Mouse (Mus musculus) small intestine, adult 2 months (tissue): ENCODE data around the gene Cdh23. TPM values are rescaled to one million over a fixed set of nuclear protein-coding genes. Genes with fewer than 3 reads are reported as not detected.

ENCODE experiments used
- H3K27ac ChIP-seq: fragments of 200-500 bp; 2 replicates; pipeline ENCODE4 v1.5.1; 2012; ENCODE audit warnings: low read depth, low read length, control low read depth, inconsistent platforms; ENCODE audit not compliant: insufficient read depth
- H3K27me3 ChIP-seq: fragments of 200-500 bp; 2 replicates; pipeline ENCODE4 v1.6.1; 2012; ENCODE audit warnings: mild to moderate bottlenecking, moderate library complexity, low read length, inconsistent platforms; ENCODE audit not compliant: control insufficient read depth, insufficient read depth
- H3K36me3 ChIP-seq: fragments of 200-500 bp; 2 replicates; pipeline ENCODE4 v1.6.1; 2012; ENCODE audit warnings: mild to moderate bottlenecking, low read length, control low read depth, inconsistent platforms; ENCODE audit not compliant: control insufficient read depth, insufficient read depth
- H3K4me1 ChIP-seq: fragments of 200-500 bp; 2 replicates; pipeline ENCODE4 v1.6.1; 2012; ENCODE audit warnings: low read length, inconsistent platforms, mixed read lengths; ENCODE audit not compliant: control insufficient read depth, insufficient read depth, insufficient read length
- H3K4me3 ChIP-seq: fragments of 200-500 bp; 2 replicates; pipeline ENCODE4 v1.5.1; 2012; ENCODE audit warnings: low read depth, mild to moderate bottlenecking, control low read depth, inconsistent platforms, low read length, moderate library complexity
- CTCF ChIP-seq: fragments of 200-500 bp; IDR thresholded peaks from 2 replicates; pipeline ENCODE4 v1.5.1; 2012; ENCODE audit warnings: low read depth, mild to moderate bottlenecking, control low read depth, inconsistent platforms, low read length, moderate library complexity, mixed read lengths; ENCODE audit not compliant: insufficient replicate concordance, insufficient read length; ENCODE audit errors: extremely low read depth
- POLR2A ChIP-seq: fragments of 200-500 bp; IDR thresholded peaks from 2 replicates; pipeline ENCODE4 v1.6.1; 2012; ENCODE audit warnings: low read depth, mild to moderate bottlenecking, control low read depth, inconsistent platforms, low read length, moderate library complexity
- WGBS: fragments of 180-500 bp; shearing (Covaris S2); methylation state at CpG from one replicate; pipeline ENCODE4 v1.1.7; 2018; 5-methylcytosine and 5-hydroxymethylcytosine counted together
- polyA plus RNA-seq: library from polyadenylated mRNA; depleted of rRNA; stranded (reverse); fragments of >200 nt; gene quantifications from 2 replicates; pipeline ENCODE4 v1.2.3, GENCODE M21; 2012

Gene Cdh23
- polyA plus RNA-seq, 1 experiment = 0.35 TPM

DNA sequence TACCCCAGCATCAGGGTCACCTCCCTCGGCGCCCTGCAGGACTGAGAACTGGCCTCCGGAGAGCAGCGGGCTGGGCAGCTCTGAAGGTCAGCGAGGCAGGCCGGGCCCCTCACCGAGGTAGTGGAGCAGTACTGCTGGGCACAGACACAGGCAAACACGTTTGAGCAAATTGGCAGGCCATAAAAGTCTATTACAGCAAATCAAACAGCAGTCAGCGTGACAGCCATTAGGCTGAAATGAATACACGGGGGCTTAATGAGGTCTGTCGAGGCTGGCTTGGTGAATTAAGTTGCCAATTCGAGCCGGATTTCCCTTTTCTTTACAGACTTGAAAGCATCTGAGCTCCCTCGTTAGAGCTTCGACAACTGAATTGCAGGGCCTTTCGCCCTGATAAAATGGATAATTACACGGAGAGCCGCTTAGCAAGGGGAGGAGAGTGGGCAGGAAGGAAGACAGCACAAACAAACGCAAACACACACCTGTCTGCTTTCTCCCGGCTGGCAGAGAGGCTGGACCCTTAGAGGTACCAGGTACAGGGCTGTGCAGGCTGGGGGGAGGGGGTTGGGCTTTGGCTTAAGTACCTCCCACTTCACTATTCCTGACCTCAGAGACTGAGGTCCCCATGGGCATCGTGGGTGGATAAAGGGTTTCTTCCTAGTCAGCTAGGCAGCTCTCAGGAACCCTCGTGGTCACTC, 103.3 kb downstream of the Cdh23 start:
- Histone ChIP-seq H3K4me1 (no peaks in the 10 kb centered on the region), H3K27ac (no peak overlapping the region), H3K27me3 (no peaks in the 10 kb centered on the region), H3K36me3 (no peaks in the 10 kb centered on the region), H3K4me3 (no peak overlapping the region)
- no peak for TF ChIP-seq POLR2A
- TF ChIP-seq CTCF = no peak
- WGBS = 16% methylated on average over 22 of the region's 22 CpGs

- Histone ChIP-seq H3K27ac (no peak overlapping the region), H3K36me3 (no peaks in the 10 kb centered on the region), H3K27me3 (no peaks in the 10 kb centered on the region), H3K4me1 (no peaks in the 10 kb centered on the region), H3K4me3 (no peak overlapping the region)
- 77% methylated on average over 1 of the region's 1 CpGs for WGBS
- no peak for TF ChIP-seq POLR2A
Observed at GRCm38 (mm10) chr10:60591281-60591680, 105.0 kb downstream of the Cdh23 start.

- TF ChIP-seq CTCF (no peak), POLR2A (no peak)
- WGBS = 33% methylated on average over 7 of the region's 7 CpGs
Observed at GRCm38 (mm10) chr10:60590241-60590640, 106.0 kb downstream of the Cdh23 start.

DNA sequence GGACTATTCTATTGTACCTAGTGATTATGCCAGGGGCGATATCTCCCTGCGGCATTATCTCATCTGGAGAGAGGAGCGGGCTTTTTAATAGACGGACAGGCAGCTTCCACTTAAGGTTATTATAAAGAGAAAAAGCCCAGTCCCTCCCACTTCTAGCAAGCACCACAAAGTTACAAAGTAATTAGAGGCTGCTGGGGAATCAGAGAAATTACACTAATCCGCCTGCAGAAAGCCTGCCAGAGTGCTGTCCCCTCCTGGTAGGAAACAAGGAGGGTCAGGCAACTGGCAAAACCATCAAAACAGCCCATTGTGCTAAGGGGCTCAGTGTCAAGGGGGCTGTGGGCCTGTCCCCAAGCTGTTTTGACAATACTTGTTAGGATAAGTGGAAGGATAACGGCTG, 110.6 kb downstream of the Cdh23 start:
- Histone ChIP-seq H3K36me3 (no peaks in the 10 kb centered on the region), H3K4me3 (no peak overlapping the region), H3K4me1 (no peaks in the 10 kb centered on the region), H3K27me3 (no peaks in the 10 kb centered on the region), H3K27ac (no peak overlapping the region)
- WGBS = 65% methylated on average over 6 of the region's 6 CpGs
- TF ChIP-seq CTCF (no peak), POLR2A (no peak)

More at GRCm38 (mm10) chr10:60590241-60590640, 106.0 kb downstream of the Cdh23 start:
- Histone ChIP-seq H3K4me1 (no peaks in the 10 kb centered on the region), H3K27ac (no peak overlapping the region), H3K27me3 (no peaks in the 10 kb centered on the region), H3K4me3 (no peak overlapping the region), H3K36me3 (no peaks in the 10 kb centered on the region)

- H3K27me3 ChIP-seq = no peaks in the 10 kb centered on the region
- H3K4me3 ChIP-seq = no peak overlapping the region
- H3K36me3 ChIP-seq = no peaks in the 10 kb centered on the region
- no peaks in the 10 kb centered on the region for H3K4me1 ChIP-seq
- H3K27ac ChIP-seq = no peak overlapping the region
- 77% methylated on average over 15 of the region's 15 CpGs for WGBS
- TF ChIP-seq CTCF (no peak), POLR2A (no peak)
Observed at GRCm38 (mm10) chr10:60582956-60583355, 113.3 kb downstream of the Cdh23 start.

- 91% methylated on average over 15 of the region's 15 CpGs for WGBS
- no peak overlapping the region for H3K27ac ChIP-seq
- H3K36me3 ChIP-seq = no peaks in the 10 kb centered on the region
- no peak for TF ChIP-seq POLR2A
- TF ChIP-seq CTCF = no peak
- no peaks in the 10 kb centered on the region for H3K4me1 ChIP-seq
- H3K27me3 ChIP-seq = no peaks in the 10 kb centered on the region
- no peak overlapping the region for H3K4me3 ChIP-seq
Observed at GRCm38 (mm10) chr10:60580666-60581065, 115.6 kb downstream of the Cdh23 start.

GRCm38 (mm10) chr10:60578738-60579538, 117.4 kb downstream of the Cdh23 start:
- Histone ChIP-seq H3K27ac (no peak overlapping the region), H3K4me3 (no peak overlapping the region), H3K36me3 (no peaks in the 10 kb centered on the region), H3K27me3 (no peaks in the 10 kb centered on the region), H3K4me1 (no peaks in the 10 kb centered on the region)
- WGBS = 81% methylated on average over 12 of the region's 12 CpGs
- TF ChIP-seq CTCF = no peak
- TF ChIP-seq POLR2A = no peak
